Mouse (Mus musculus) embryonic fibroblast, embryonic 13.5 days (primary cell): ENCODE data around the gene Dus2.

Source experiments
- CTCF ChIP-seq: IDR thresholded peaks from 2 replicates; pipeline ENCODE4 v1.5.1; 2011; ENCODE audit warnings: mild to moderate bottlenecking, control low read depth, low read length, moderate library complexity, borderline replicate concordance; ENCODE audit not compliant: insufficient read depth
- POLR2A ChIP-seq: IDR thresholded peaks from 2 replicates; pipeline ENCODE4 v1.6.1; 2011; ENCODE audit warnings: low read depth, mild to moderate bottlenecking, control low read depth, low read length, moderate library complexity

- TF ChIP-seq POLR2A (no peak), CTCF (no peak)
Measured at GRCm38 (mm10) chr8:106066721-106067120, 75.6 kb downstream of the Dus2 start.
